Mouse (Mus musculus) right cerebral cortex, postnatal 10 days (tissue): ENCODE data around the gene Trpm6.

Source experiments
- DNase-seq, 2 experiments: peaks; one replicate each; pipeline ENCODE4 v3.0.0; 2021; ENCODE audit warnings: low spot score in 2 of 2

Trpm6 gene

GRCm38 (mm10) chr19:18889117-18889627 is 139.4 kb downstream of the Trpm6 start:
- DNase-seq, result peak; percentile 75 to 86

GRCm38 (mm10) chr19:18889632-18890031 is 139.8 kb downstream of the Trpm6 start:
- no peak for DNase-seq

- DNase-seq, result peak in 1 of 2 experiments; percentile 22
Measured at GRCm38 (mm10) chr19:18890216-18890615, 140.4 kb downstream of the Trpm6 start.

- no peak for DNase-seq
Measured at GRCm38 (mm10) chr19:18898238-18898637, 148.5 kb downstream of the Trpm6 start.

- no peak for DNase-seq
Measured at GRCm38 (mm10) chr19:18902041-18902693, 152.4 kb downstream of the Trpm6 start.

GRCm38 (mm10) chr19:18902694-18903067 is 152.9 kb downstream of the Trpm6 start:
- no peak for DNase-seq

GRCm38 (mm10) chr19:18905511-18905910 is 155.7 kb downstream of the Trpm6 start:
- DNase-seq, result no peak

GRCm38 (mm10) chr19:18909641-18910040 is 159.9 kb downstream of the Trpm6 start:
- no peak for DNase-seq

- no peak for DNase-seq
Measured at GRCm38 (mm10) chr19:18911755-18912340, 162.1 kb downstream of the Trpm6 start.

- DNase-seq, result no peak
Measured at GRCm38 (mm10) chr19:18941391-18941790, 191.6 kb downstream of the Trpm6 start.
